Mouse (Mus musculus) liver, embryonic 14.5 days (tissue): Measurements from ENCODE around the gene Mcl1. TPM values are rescaled to one million over a fixed set of nuclear protein-coding genes. Genes with fewer than 3 reads are reported as not detected.

ENCODE experiments used
- ATAC-seq: fragments of 200-750 bp; cut with Nextera tagmentation; 2 replicates; pipeline ENCODE4 v1.8.0; 2017; ENCODE audit warnings: moderate number of reproducible peaks, mild to moderate bottlenecking, moderate library complexity; ENCODE audit not compliant: insufficient read depth
- DNase-seq, 3 experiments: peaks; one replicate each; pipeline ENCODE4 v3.0.0-alpha.2; 2012 to 2013; ENCODE audit warnings: low read depth in 3 of 3, low spot score in 3 of 3
- H3K27ac ChIP-seq: fragments of 300-500 bp; sonication (generic); 2 replicates; pipeline ENCODE4 v1.5.1; 2014; ENCODE audit warnings: moderate library complexity, mild to moderate bottlenecking, control low read depth, inconsistent platforms
- H3K27me3 ChIP-seq: fragments of 300-500 bp; sonication (generic); 2 replicates; pipeline ENCODE4 v1.6.1; 2014; ENCODE audit warnings: mild to moderate bottlenecking, low read length, moderate library complexity; ENCODE audit not compliant: control insufficient read depth, insufficient read depth
- H3K36me3 ChIP-seq: fragments of 300-500 bp; sonication (generic); replicated peaks from 2 replicates; pipeline ENCODE4 v1.6.1; 2014; ENCODE audit warnings: low read depth; ENCODE audit not compliant: control insufficient read depth, insufficient read depth
- H3K4me1 ChIP-seq, 2 experiments: fragments of 200-500 bp in 1 of 2; fragments of 300-500 bp in 1 of 2; sonication (generic) in 1 of 2; replicated peaks; 2 replicates each; pipeline ENCODE4 v1.6.1; 2012 to 2014; ENCODE audit warnings: antibody characterized with exemption in 1 of 2, inconsistent platforms in 1 of 2, low read length in 1 of 2; ENCODE audit not compliant: control insufficient read depth in 2 of 2, insufficient read depth in 2 of 2
- H3K4me2 ChIP-seq: fragments of 300-500 bp; sonication (generic); 2 replicates; pipeline ENCODE4 v1.6.1; 2014; ENCODE audit warnings: low read depth, mild to moderate bottlenecking, control low read depth, moderate library complexity
- H3K4me3 ChIP-seq, 2 experiments: fragments of 200-500 bp in 1 of 2; fragments of 300-500 bp in 1 of 2; sonication (generic) in 1 of 2; 2 replicates each; pipeline ENCODE4 v1.5.1; 2012 to 2014; ENCODE audit warnings: low read depth in 2 of 2, low read length in 2 of 2, mild to moderate bottlenecking in 2 of 2, control low read depth in 1 of 2, inconsistent platforms in 1 of 2, moderate library complexity in 1 of 2; ENCODE audit not compliant: insufficient read depth in 1 of 2
- H3K9ac ChIP-seq: fragments of 300-500 bp; sonication (generic); replicated peaks from 2 replicates; pipeline ENCODE4 v1.6.1; 2014; ENCODE audit warnings: mild to moderate bottlenecking, control low read depth, moderate library complexity
- H3K9me3 ChIP-seq: fragments of 300-500 bp; sonication (generic); 2 replicates; pipeline ENCODE4 v1.6.1; 2016; ENCODE audit warnings: low read length, mixed read lengths; ENCODE audit not compliant: control insufficient read depth
- CTCF ChIP-seq: IDR thresholded peaks from 2 replicates; pipeline ENCODE4 v1.5.1; 2016; ENCODE audit warnings: antibody characterized with exemption, low read depth, control low read depth
- EP300 ChIP-seq: IDR thresholded peaks from 2 replicates; pipeline ENCODE4 v1.6.1; 2016; ENCODE audit warnings: antibody characterized with exemption, low read depth
- WGBS: fragments of 180-500 bp; shearing (Covaris S2); extraction: QIAGEN DNeasy Blood & Tissue Kit; methylation state at CpG from one replicate; pipeline ENCODE4 v1.1.7; 2014; ENCODE audit not compliant: insufficient replicate concordance; 5-methylcytosine and 5-hydroxymethylcytosine counted together
- polyA plus RNA-seq, 2 experiments: library from polyadenylated mRNA; depleted of rRNA in 1 of 2; stranded (reverse) in 1 of 2; unstranded in 1 of 2; fragments of >200 nt; fragmentation: Nextera tagmentation in 1 of 2; extraction: Ambion mirVana in 1 of 2; gene quantifications; 2 replicates each; pipeline versions ENCODE4 v1.2.1 to v1.2.3; 2012 to 2014

Mcl1 gene
- polyA plus RNA-seq, 2 experiments, result 34.6 to 39.2 TPM

- 70% methylated on average over 3 of the region's 3 CpGs for WGBS
- peaks cover 0 to 1% of the 10 kb centered on the region in 2 experiments; a peak in 1 of 4 replicates for H3K4me1 ChIP-seq
- no peak for DNase-seq
- H3K27ac ChIP-seq, result no peak overlapping the region
- H3K4me3 ChIP-seq, result no peak overlapping the region
- H3K36me3 ChIP-seq, result no peaks in the 10 kb centered on the region
- H3K9me3 ChIP-seq, result no peaks in the 10 kb centered on the region
- H3K27me3 ChIP-seq, result no peaks in the 10 kb centered on the region
- TF ChIP-seq EP300, result no peak
- no peak for TF ChIP-seq CTCF
- ATAC-seq, result no peak
- no peak overlapping the region for H3K9ac ChIP-seq
- H3K4me2 ChIP-seq, result no peak overlapping the region
These were observed 44.7 kb downstream of the Mcl1 start for GRCm38 (mm10) chr3:95703276-95703675.

GRCm38 (mm10) chr3:95704612-95705011 is 46.0 kb downstream of the Mcl1 start:
- H3K9me3 ChIP-seq, result no peaks in the 10 kb centered on the region
- no peaks in the 10 kb centered on the region for H3K27me3 ChIP-seq
- H3K9ac ChIP-seq, result no peak overlapping the region
- TF ChIP-seq EP300, result no peak
- no peak for TF ChIP-seq CTCF
- no peak for ATAC-seq
- no peak overlapping the region for H3K4me3 ChIP-seq
- H3K27ac ChIP-seq, result no peak overlapping the region
- DNase-seq, result no peak
- H3K4me1 ChIP-seq, result peaks cover 0 to 1% of the 10 kb centered on the region in 2 experiments; a peak in 1 of 4 replicates
- 71% methylated on average over 4 of the region's 4 CpGs for WGBS
- no peak overlapping the region for H3K4me2 ChIP-seq
- no peaks in the 10 kb centered on the region for H3K36me3 ChIP-seq

- Histone ChIP-seq H3K36me3 (no peaks in the 10 kb centered on the region), H3K9me3 (no peaks in the 10 kb centered on the region), H3K27me3 (no peaks in the 10 kb centered on the region), H3K4me2 (no peak overlapping the region), H3K9ac (no peak overlapping the region), H3K4me1 (peaks cover 0 to 1% of the 10 kb centered on the region in 2 experiments; a peak in 1 of 4 replicates), H3K4me3 (no peak overlapping the region), H3K27ac (no peak overlapping the region)
- ATAC-seq (no peak), DNase-seq (no peak)
- TF ChIP-seq CTCF, result no peak
- no peak for TF ChIP-seq EP300
- 48% methylated on average over 4 of the region's 4 CpGs for WGBS
These were observed 47.7 kb downstream of the Mcl1 start for GRCm38 (mm10) chr3:95706273-95706672.

- Histone ChIP-seq H3K9ac (no peak overlapping the region), H3K4me3 (no peak overlapping the region), H3K9me3 (no peaks in the 10 kb centered on the region), H3K4me1 (no peaks in the 10 kb centered on the region), H3K36me3 (no peaks in the 10 kb centered on the region), H3K27me3 (no peaks in the 10 kb centered on the region), H3K27ac (no peak overlapping the region), H3K4me2 (no peak overlapping the region)
- ATAC-seq, result no peak
- TF ChIP-seq EP300 (no peak), CTCF (no peak)
- 48% methylated on average over 7 of the region's 7 CpGs for WGBS
- no peak for DNase-seq
These were observed 48.9 kb downstream of the Mcl1 start for GRCm38 (mm10) chr3:95707497-95707896.

- ATAC-seq (no peak), DNase-seq (no peak)
- H3K4me3 ChIP-seq, result no peak overlapping the region
- no peaks in the 10 kb centered on the region for H3K4me1 ChIP-seq
- no peaks in the 10 kb centered on the region for H3K27me3 ChIP-seq
- H3K9ac ChIP-seq, result no peak overlapping the region
- H3K36me3 ChIP-seq, result no peaks in the 10 kb centered on the region
- WGBS, result 77% methylated on average over 4 of the region's 4 CpGs
- H3K4me2 ChIP-seq, result no peak overlapping the region
- H3K9me3 ChIP-seq, result no peaks in the 10 kb centered on the region
- no peak for TF ChIP-seq CTCF
- TF ChIP-seq EP300, result no peak
- no peak overlapping the region for H3K27ac ChIP-seq
These were observed 50.5 kb downstream of the Mcl1 start for GRCm38 (mm10) chr3:95709044-95709443.

- no peak overlapping the region for H3K27ac ChIP-seq
- H3K36me3 ChIP-seq, result no peaks in the 10 kb centered on the region
- no peak overlapping the region for H3K9ac ChIP-seq
- no peaks in the 10 kb centered on the region for H3K9me3 ChIP-seq
- no peaks in the 10 kb centered on the region for H3K27me3 ChIP-seq
- TF ChIP-seq EP300, result no peak
- no peak overlapping the region for H3K4me3 ChIP-seq
- no peak for ATAC-seq
- H3K4me2 ChIP-seq, result no peak overlapping the region
- no peak for DNase-seq
- no peaks in the 10 kb centered on the region for H3K4me1 ChIP-seq
These were observed 51.4 kb downstream of the Mcl1 start for GRCm38 (mm10) chr3:95709967-95710366.

Other genes starting within 250 kb of the Mcl1 start
- gene Arnt, start 224.4 kb upstream of the Mcl1 start, polyA plus RNA-seq (2012; rRNA removed), result 9.9 and 11.3 TPM in 2 replicates
- 10.2 and 10.9 TPM in 2 replicates for gene Arnt, start 224.4 kb upstream of the Mcl1 start, polyA plus RNA-seq (2014; fragmentation: Nextera tagmentation; extraction: Ambion mirVana)
- gene Ctsk, start 159.5 kb upstream of the Mcl1 start, polyA plus RNA-seq (2012; rRNA removed), result 0.54 and 0.92 TPM in 2 replicates
- gene Ctsk, start 159.5 kb upstream of the Mcl1 start, polyA plus RNA-seq (2014; fragmentation: Nextera tagmentation; extraction: Ambion mirVana), result 1.1 and 1.3 TPM in 2 replicates
- gene Ctss, start 132.0 kb upstream of the Mcl1 start, polyA plus RNA-seq (2012; rRNA removed), result 9.8 and 16.1 TPM in 2 replicates
- gene Ctss, start 132.0 kb upstream of the Mcl1 start, polyA plus RNA-seq (2014; fragmentation: Nextera tagmentation; extraction: Ambion mirVana), result 27.1 and 27.7 TPM in 2 replicates
- gene Hormad1, start 99.1 kb upstream of the Mcl1 start, polyA plus RNA-seq (2012; rRNA removed), result not detected in 2 replicates
- 0.06 TPM in 1 of 2 replicates, not detected in the other for gene Hormad1, start 99.1 kb upstream of the Mcl1 start, polyA plus RNA-seq (2014; fragmentation: Nextera tagmentation; extraction: Ambion mirVana)
- gene Golph3l, start 69.9 kb upstream of the Mcl1 start, polyA plus RNA-seq (2012; rRNA removed), result 10.9 and 17.1 TPM in 2 replicates
- 32.6 and 38.5 TPM in 2 replicates for gene Golph3l, start 69.9 kb upstream of the Mcl1 start, polyA plus RNA-seq (2014; fragmentation: Nextera tagmentation; extraction: Ambion mirVana)
- 10.2 and 14.9 TPM in 2 replicates for gene Ensa, start 33.8 kb upstream of the Mcl1 start, polyA plus RNA-seq (2012; rRNA removed)
- 26.8 and 27.1 TPM in 2 replicates for gene Ensa, start 33.8 kb upstream of the Mcl1 start, polyA plus RNA-seq (2014; fragmentation: Nextera tagmentation; extraction: Ambion mirVana)
- gene Adamtsl4, start 29.1 kb downstream of the Mcl1 start, polyA plus RNA-seq (2012; rRNA removed), result 0.12 and 0.43 TPM in 2 replicates
- gene Adamtsl4, start 29.1 kb downstream of the Mcl1 start, polyA plus RNA-seq (2014; fragmentation: Nextera tagmentation; extraction: Ambion mirVana), result 0.17 and 0.47 TPM in 2 replicates
- gene Ecm1, start 80.8 kb downstream of the Mcl1 start, polyA plus RNA-seq (2012; rRNA removed), result 9.3 and 9.8 TPM in 2 replicates
- gene Ecm1, start 80.8 kb downstream of the Mcl1 start, polyA plus RNA-seq (2014; fragmentation: Nextera tagmentation; extraction: Ambion mirVana), result 10.2 and 12.9 TPM in 2 replicates
- 14.5 and 19.9 TPM in 2 replicates for gene Tars2, start 101.4 kb downstream of the Mcl1 start, polyA plus RNA-seq (2012; rRNA removed)
- gene Tars2, start 101.4 kb downstream of the Mcl1 start, polyA plus RNA-seq (2014; fragmentation: Nextera tagmentation; extraction: Ambion mirVana), result 37.1 and 39.9 TPM in 2 replicates
- 4.2 and 5.3 TPM in 2 replicates for gene Rprd2, start 160.1 kb downstream of the Mcl1 start, polyA plus RNA-seq (2012; rRNA removed)
- gene Rprd2, start 160.1 kb downstream of the Mcl1 start, polyA plus RNA-seq (2014; fragmentation: Nextera tagmentation; extraction: Ambion mirVana), result 6.6 and 6.8 TPM in 2 replicates
- gene Prpf3, start 197.1 kb downstream of the Mcl1 start, polyA plus RNA-seq (2012; rRNA removed), result 9.9 and 18.9 TPM in 2 replicates
- 27.2 and 27.5 TPM in 2 replicates for gene Prpf3, start 197.1 kb downstream of the Mcl1 start, polyA plus RNA-seq (2014; fragmentation: Nextera tagmentation; extraction: Ambion mirVana)
- gene Mrps21, start 212.7 kb downstream of the Mcl1 start, polyA plus RNA-seq (2012; rRNA removed), result 72.5 and 119 TPM in 2 replicates
- 224 and 226 TPM in 2 replicates for gene Mrps21, start 212.7 kb downstream of the Mcl1 start, polyA plus RNA-seq (2014; fragmentation: Nextera tagmentation; extraction: Ambion mirVana)
- 0.57 and 0.73 TPM in 2 replicates for gene Ciart, start 223.5 kb downstream of the Mcl1 start, polyA plus RNA-seq (2012; rRNA removed)
- 0.32 and 0.53 TPM in 2 replicates for gene Ciart, start 223.5 kb downstream of the Mcl1 start, polyA plus RNA-seq (2014; fragmentation: Nextera tagmentation; extraction: Ambion mirVana)
- 3.2 and 5.1 TPM in 2 replicates for gene BC028528, start 233.2 kb downstream of the Mcl1 start, polyA plus RNA-seq (2012; rRNA removed)
- 3.8 and 5.1 TPM in 2 replicates for gene BC028528, start 233.2 kb downstream of the Mcl1 start, polyA plus RNA-seq (2014; fragmentation: Nextera tagmentation; extraction: Ambion mirVana)
- gene Aph1a, start 235.2 kb downstream of the Mcl1 start, polyA plus RNA-seq (2012; rRNA removed), result 26.2 and 28.6 TPM in 2 replicates
- gene Aph1a, start 235.2 kb downstream of the Mcl1 start, polyA plus RNA-seq (2014; fragmentation: Nextera tagmentation; extraction: Ambion mirVana), result 14.0 and 16.1 TPM in 2 replicates
- 4.8 and 5.3 TPM in 2 replicates for gene Car14, start 245.9 kb downstream of the Mcl1 start, polyA plus RNA-seq (2012; rRNA removed)
- gene Car14, start 245.9 kb downstream of the Mcl1 start, polyA plus RNA-seq (2014; fragmentation: Nextera tagmentation; extraction: Ambion mirVana), result 9.3 and 11.1 TPM in 2 replicates